Mouse (Mus musculus): ENCODE data around the gene Avl9. TPM values are rescaled to one million over a fixed set of nuclear protein-coding genes. Genes with fewer than 3 reads are reported as not detected.
A peak's percentile ranks its signal among the peaks of the same experiment; 100 is the strongest.

Avl9 gene
- total RNA-seq, 2 experiments from 2014 or later: 3.8 to 4.5 TPM

DNA sequence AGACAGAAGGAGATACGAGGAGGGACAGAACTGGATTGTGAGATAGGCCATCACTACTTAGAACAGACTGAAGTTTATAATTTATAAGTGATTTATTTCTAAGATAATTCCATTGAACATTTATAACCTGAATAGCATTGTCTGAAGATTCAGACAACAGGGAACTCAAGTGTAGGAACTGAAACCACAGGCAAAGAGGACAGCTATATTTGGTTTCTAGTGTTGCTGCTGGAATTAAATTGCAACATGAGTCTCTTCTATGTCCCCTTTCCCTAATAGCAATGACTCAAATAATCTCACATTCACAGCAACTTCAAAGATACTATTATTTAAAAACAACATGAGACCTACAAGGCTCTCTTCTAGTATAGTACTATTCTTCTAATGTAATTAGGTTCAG is 41.4 kb downstream of the Avl9 start:
- Histone ChIP-seq H3K27ac (no peak overlapping the region), H3K4me3 (no peak overlapping the region)
- DNase-seq: no peak
- intact Hi-C loops (cut with DNase I): no loop called here
- TF ChIP-seq CTCF (IDR thresholded peaks at IDR 0.05): no peak

DNA sequence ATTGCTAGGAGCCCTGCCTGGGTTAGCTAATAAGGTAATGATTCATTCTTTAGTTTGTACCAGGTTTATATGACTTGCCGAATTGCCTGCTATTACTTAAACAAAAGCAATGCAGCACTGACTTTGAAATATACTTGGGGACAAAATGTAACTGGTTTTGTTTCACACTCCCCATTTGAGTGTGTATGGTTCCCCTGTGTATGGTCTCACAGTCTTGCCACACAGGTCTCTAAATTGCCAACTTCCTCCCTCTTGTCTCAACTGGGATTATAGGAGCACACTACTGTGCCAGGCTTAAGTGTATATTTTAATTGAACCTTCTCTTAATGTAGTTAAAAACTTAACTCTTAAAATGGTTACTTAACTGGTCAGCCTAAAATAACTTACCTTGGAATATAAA is 44.6 kb downstream of the Avl9 start:
- no peak for DNase-seq
- no peak overlapping the region for H3K4me3 ChIP-seq
- TF ChIP-seq CTCF (IDR thresholded peaks at IDR 0.05): no peak
- intact Hi-C loops (cut with DNase I): no loop called here
- no peak overlapping the region for H3K27ac ChIP-seq

DNA sequence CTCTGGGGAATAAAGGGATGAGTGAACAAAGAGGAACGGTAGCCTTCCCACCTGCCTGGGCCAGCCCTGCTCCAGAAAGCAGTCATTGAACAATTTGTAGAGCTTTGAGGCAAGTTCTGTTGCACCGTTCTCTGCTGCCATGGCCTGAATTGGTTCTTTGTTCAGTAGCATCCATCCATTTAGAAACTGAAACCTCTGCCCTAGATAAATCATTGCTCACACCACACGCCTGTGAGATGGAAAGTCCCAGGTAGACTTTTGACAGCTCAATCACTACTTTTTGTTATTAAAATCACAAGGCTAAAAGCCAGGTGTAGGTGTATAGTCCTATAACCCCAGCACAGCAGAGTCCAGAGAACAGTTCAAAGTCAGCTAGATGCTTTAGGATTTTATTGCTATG is 50.6 kb downstream of the Avl9 start:
- Histone ChIP-seq H3K27ac (no peak overlapping the region), H3K4me3 (no peak overlapping the region)
- no peak for TF ChIP-seq CTCF (IDR thresholded peaks at IDR 0.05)
- intact Hi-C loops (cut with DNase I): no loop called here
- no peak for DNase-seq

DNA sequence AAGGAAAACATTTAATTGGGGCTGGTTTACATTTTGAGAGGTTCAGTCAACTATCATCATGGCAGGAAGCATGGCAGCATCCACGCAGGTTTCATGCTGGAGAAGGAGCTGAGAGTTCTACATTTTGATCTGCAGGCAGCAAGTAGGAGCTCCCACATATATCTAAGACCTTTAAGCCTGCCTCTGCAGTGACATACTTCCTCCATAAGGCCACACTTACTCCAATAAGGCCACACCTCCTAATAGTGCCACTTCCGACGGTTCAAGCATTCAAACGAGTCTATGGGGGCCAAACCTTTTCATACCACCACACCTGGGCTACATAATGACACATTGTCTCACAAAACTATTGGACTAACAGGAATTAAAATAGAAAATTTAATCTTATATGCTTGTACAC is 51.0 kb downstream of the Avl9 start:
- no peak for DNase-seq
- Histone ChIP-seq H3K4me3 (no peak overlapping the region), H3K27ac (no peak overlapping the region)
- TF ChIP-seq CTCF (IDR thresholded peaks at IDR 0.05): no peak
- intact Hi-C loops (cut with DNase I): no loop called here

DNA sequence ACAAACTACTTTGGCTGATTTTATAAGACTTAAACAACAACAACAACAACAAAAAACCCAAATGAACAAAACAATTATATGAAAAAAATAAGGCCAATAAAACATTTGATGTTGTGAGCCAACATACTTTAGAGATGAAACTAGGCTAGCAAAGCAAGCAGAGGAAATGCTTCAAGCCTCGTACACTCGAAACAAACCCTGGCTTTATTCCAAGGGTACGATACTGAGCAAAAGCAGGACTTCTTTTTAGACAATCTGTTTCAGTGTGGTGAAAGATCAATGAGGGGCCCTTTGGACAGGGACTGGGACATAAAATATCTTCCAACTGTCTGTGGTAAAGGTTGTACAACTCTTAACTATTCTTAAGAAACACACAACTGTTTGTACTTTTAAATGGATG is 61.1 kb downstream of the Avl9 start:
- no peak overlapping the region for H3K4me3 ChIP-seq
- no peak for DNase-seq
- intact Hi-C loops (cut with DNase I): no loop called here
- no peak overlapping the region for H3K27ac ChIP-seq
- TF ChIP-seq CTCF (IDR thresholded peaks at IDR 0.05): no peak

DNA sequence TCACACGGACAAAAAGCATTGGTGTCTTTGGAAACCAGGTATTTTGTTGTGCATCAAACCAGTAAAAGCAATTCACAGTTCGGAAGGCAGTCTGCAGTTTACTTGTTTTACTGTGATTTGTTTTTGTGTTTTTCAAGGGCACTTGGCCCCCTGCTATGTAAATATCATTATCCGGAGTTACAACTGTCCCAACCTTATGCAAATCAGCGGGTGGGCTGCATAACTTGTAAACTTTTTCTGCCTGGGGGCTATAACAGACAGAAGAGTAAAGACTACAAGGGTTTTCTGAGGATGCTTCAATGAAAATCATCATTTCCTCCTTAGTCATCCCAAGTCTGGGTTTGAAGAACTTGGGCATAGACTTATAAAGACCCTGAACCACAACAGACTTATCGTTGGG is 64.9 kb downstream of the Avl9 start:
- TF ChIP-seq CTCF (IDR thresholded peaks at IDR 0.05): no peak
- intact Hi-C loops (cut with DNase I): no loop called here
- Histone ChIP-seq H3K27ac (no peak overlapping the region), H3K4me3 (no peak overlapping the region)
- no peak for DNase-seq

DNA sequence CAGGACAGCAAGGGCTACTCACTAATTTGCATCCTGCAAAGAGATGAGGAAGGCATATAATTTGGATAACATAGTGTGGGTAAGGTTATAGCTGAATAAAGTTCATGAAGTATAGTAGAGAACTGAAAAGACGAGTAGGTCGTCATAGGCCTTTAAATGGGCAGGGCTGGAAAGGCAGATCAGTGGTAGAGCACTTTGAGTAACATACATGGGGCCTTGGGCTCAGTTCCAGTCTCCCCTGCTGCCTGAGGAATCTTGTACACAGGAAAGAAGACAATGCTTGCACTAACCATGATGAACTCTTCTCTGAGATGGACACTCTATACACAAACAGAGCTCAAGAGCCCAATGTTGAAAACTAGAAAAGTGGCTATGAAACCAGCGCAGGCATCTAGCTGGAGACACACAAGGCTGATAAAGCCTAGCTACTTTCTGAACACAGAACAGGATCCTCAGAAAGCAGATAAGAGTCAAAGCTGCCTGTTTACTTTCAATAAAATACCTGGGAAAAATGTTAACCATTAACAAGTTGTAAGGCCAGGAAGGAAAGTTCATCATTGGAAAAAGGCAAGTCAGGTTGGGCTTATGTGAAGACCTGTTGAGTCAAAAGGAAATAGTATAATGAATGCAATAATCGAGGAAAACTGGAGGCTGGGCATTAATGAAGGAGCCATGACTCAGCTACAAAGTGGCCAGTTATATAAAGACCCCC is 69.0 kb downstream of the Avl9 start:
- H3K4me3 ChIP-seq: no peak overlapping the region
- H3K27ac ChIP-seq: peak overlapping the region; percentile 8; the same call in 1 of the 2 replicates
- intact Hi-C loops (cut with DNase I): no loop called here
- no peak for DNase-seq
- TF ChIP-seq CTCF (IDR thresholded peaks at IDR 0.05): no peak

DNA sequence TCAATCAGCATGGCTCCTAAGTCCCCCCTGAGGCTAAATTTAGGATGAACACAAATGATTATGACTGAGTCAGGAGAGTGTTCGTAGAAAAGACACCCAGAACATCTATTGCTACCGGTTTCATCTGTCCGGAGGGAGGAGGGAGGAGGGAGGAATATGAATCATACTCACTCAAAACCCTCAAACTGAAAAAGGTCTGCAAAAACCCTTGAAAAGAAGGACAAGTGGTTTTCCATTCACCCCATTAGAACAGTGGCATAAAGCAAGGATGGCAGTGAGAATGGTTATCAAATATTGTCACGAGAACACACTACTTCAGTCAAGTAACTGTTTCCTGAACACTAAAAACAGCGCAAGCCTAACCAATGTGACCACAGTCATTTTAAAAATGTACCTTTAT is 70.4 kb downstream of the Avl9 start:
- H3K27ac ChIP-seq: peak overlapping the region; percentile 50; the same call in 1 of the 2 replicates
- intact Hi-C loops (cut with DNase I): no loop called here
- H3K4me3 ChIP-seq: peak overlapping the region; percentile 16
- DNase-seq: no peak
- no peak for TF ChIP-seq CTCF (IDR thresholded peaks at IDR 0.05)

DNA sequence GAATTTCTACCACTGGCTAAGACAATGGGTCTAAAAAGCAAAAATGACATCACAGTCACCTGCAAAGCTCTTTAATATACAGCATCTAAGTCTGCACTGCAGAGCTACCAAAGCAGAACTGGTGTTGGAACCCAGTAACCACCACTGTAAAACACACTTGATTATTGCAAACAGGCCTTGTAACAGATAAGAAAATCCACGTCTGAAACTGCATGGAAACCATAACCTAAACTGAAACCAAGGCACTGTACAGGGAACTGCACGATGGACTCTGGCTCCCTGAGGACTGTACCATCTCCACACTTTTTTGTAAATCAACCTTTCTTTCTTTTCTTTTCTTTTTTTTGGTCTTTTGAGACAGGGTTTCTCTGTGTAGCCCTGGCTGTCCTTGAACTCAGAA is 73.0 kb downstream of the Avl9 start:
- Histone ChIP-seq H3K27ac (no peak overlapping the region), H3K4me3 (no peak overlapping the region)
- TF ChIP-seq CTCF (IDR thresholded peaks at IDR 0.05): no peak
- intact Hi-C loops (cut with DNase I): no loop called here
- no peak for DNase-seq

DNA sequence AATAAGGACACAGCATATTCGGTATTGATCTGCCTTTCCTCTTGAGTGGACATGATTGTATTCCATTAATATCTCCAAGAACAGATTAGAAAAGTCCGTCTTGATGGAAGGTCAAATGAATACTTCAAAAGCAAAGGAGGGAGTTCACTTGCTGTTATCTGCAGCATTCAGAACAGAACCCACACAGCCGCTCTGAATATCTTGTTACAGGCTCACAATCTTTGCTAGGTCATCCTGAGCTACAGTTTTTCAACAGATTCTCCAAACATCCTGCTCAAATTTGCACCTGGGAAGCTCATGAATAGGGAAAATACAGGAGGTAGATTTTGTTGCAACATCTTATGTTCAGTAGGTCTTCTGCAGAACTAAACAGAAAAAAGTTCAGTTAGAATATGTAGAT is 74.6 kb downstream of the Avl9 start:
- Histone ChIP-seq H3K4me3 (no peak overlapping the region), H3K27ac (no peak overlapping the region)
- no peak for TF ChIP-seq CTCF (IDR thresholded peaks at IDR 0.05)
- intact Hi-C loops (cut with DNase I): no loop called here
- no peak for DNase-seq

DNA sequence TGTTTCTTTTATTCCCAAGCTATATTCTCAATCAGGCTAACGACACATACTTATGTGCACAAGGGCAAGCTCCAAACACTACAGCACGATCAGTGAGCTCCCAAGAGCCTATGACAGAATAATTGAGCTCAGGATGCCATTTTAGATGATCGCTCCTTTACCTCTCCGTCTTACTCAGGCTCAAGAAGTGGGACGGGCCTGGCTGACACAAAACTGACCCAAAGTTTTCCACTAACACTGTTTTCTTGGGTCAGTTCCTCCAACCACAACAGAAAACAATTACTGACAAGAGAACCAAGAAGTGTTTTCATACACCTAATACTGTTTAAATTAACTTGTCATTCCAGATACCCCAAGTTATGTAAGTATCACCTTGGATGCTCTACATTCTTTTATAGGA is 80.1 kb downstream of the Avl9 start:
- DNase-seq: no peak
- H3K27ac ChIP-seq: peak overlapping the region; percentile 99; the same call in 1 of the 2 replicates
- no peak for TF ChIP-seq CTCF (IDR thresholded peaks at IDR 0.05)
- intact Hi-C loops (cut with DNase I): loop anchor here (5.0 kb wide), 1 partner anchor 907 kb away; the partner anchor contains the start of gene Lancl2
- H3K4me3 ChIP-seq: peak overlapping the region; percentile 97

DNA sequence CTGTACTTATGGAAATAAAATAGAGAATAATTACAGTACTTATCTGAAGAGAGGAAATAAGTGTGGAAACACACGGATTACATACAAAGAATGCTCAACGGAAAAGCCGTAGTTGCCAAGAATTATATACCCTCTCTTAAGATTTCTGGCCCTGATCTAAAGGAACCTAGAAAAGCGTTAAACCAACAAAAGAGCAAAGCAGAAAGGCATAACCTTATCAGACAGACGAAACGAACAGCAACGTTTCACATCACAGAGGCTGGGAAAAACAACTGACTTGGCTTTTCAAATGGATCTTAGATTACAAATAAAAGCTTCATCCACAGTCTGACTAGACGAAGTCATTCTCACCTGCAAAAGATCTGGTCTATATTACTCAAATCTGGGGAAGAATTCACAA is 81.5 kb downstream of the Avl9 start:
- peak overlapping the region; percentile 99 for H3K27ac ChIP-seq
- DNase-seq: no peak
- intact Hi-C loops (cut with DNase I): loop anchor here (2.0 to 5.0 kb wide), 2 partner anchors 81 to 906 kb away; partner anchors contain the start of genes Avl9 and Lancl2
- peak overlapping the region; percentile 97 for H3K4me3 ChIP-seq
- TF ChIP-seq CTCF (IDR thresholded peaks at IDR 0.05): no peak

DNA sequence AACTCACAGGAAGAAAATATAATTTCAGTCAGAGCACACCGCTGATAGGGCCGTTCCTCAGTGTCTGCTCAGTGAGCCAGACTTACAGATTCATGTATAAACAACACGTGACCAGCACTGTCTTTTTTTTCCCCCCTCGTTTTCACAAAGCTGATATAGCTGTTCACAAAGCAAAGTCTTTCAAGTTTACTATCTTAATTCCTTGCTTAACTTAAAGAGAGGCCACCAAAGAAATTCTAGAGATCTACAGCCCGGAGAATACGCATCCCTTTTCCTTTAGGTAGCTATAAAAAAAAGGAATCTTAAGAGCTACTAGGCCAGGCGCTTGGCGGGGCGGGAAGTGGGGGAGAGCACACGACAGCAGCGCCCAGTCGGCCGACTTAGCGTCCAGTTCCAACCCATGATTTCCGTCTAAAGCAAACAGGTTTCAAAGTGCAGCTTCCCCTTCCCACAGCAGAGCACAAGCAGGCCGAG is 82.0 kb downstream of the Avl9 start:
- peak; percentile 55 for DNase-seq
- intact Hi-C loops (cut with DNase I): loop anchor here (2.0 to 5.0 kb wide), 2 partner anchors 82 to 906 kb away; partner anchors contain the start of genes Avl9 and Lancl2

More for the DNA sequence above, 82.0 kb downstream of the Avl9 start:
- Histone ChIP-seq H3K4me3 (peak overlapping the region; percentile 97), H3K27ac (peak overlapping the region; percentile 99)
- TF ChIP-seq CTCF (IDR thresholded peaks at IDR 0.05): no peak

Measured in gastrocnemius, adult 2 months (tissue).